Mouse (Mus musculus): Measurements from ENCODE around the gene Git2.

The Git2 gene

DNA sequence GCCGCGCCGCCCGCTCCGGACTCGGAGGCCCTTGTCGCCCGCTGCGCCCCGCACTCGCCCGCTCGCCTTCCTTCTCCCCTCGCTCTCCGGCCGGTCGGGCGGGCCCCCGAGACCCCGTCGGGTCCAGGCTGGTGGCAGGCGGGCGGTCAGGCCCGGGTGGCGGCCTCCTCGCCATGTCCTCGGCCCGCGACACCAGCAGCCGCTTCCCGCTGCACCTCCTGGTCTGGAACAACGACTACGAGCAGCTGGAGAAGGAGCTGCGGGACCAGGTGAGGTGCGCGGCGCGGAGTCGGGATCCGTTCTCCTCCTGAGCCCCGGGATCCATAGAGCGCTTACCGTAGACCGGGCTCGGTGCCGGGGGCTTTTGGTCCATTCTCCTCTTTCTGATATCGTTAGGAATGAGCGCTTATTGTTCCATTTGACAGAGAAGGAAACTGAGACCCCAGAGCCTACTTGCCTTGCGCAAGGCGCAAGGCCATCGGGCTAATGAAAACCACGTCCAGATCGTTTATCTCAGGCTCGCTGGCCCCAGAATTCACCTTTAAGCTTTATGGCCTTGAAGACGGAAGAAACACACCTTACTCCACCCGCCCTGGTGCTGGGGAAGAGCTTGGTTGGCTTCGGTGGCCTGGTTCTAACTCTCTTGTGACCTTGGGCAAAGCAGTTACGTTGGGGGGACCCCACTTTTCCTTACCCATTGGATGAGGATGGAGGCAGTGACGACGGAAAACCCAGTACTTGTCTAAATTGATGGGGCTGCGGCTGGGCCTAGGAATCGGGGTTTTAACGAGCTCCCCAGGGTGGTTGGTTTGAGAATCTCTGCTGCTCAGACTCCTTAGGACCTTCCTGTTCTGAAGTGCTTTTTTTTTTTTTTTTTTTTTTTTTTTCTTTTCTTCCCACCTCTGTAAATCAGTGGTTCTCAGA, at the start of gene Git2:
Git2 (minus strand) TSS at position 462 of the 924 bp plus-strand sequence.
- no peak for DNase-seq

DNA sequence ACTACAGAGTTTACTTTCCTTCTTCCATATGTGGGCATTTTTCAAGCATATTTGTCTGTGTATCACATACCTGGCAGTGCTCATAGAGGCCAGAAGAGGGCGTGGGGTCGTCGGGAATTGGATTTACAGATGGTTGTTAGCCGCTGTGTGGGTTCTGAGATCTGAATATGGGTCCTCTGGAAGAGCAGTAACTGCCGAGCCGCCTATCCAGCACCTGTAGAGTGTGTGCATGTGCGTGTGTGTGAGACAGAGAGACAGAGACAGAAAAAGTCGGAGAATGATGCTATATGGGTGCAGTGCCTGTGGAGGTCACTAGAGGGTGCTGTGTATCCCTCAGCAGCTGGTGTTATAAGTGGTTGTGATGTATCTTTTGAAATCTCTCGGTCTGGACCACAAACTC, 48.9 kb upstream of the Git2 start:
- peak; percentile 64 to 65 for DNase-seq

DNA sequence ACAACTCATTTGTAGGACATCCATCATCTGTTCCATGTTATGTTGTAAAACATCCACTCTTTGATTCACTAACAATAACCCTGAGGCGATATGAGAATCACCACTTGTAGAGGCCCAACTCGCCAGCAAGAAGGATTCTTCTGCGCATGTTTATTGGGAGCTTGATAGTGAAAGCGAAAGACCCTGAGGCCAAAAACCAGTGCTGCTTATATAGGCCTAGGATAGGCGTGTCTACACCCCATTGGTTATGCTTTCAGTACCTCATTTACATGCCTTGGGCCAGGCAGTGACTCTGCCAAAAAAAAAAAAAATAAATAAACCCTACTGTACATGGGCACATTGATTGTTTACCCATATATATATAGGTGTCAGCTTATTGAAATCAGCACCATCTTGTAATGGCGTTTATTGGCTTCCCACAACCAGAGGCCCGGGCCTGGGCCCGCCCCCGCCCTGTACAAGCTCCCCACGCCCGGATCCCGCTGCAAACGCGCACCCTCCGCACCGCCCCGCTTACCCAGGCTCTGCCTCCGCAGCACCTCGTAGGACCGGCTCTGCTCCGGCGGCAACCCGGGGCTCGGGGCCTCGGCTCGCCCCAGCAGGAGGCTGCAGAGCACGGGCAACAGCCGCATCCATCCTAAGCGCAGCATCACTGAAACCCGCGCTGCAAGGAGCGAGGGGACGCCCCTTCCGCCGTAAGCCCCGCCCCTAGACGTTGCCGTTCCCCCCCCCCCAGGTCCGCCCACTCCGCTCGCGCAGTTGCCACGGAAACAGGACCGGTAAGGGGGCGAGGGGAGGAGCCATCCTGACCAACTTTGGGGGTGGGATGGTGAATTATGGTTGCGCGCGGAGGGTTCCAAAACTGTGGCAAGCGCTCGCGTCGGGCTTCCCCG, 47.7 kb upstream of the Git2 start, which contains the start of gene 1500011B03Rik:
1500011B03Rik (minus strand) TSS at position 673 of the 893 bp plus-strand sequence.
- DNase-seq: peak; percentile 81 to 90

DNA sequence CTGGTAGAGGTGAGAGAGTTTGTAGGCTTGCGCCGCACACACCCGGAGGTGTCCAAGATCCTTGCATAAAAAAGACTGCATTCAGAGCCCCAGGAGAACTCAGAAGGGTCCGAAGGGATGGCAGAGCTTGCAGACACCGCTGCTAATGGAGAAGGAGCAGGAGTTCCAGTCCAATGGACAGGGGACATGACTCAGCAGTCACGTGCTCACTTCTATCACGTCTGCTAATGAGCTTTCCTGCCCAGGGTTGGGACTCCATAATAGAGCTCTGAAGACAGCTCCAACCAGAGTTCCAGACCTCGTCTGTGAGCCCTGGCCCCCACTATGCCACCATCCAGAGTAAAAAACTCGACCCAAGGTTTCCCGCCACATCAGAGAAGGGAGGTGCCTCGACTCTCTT, 42.8 kb upstream of the Git2 start:
- DNase-seq: no peak

DNA sequence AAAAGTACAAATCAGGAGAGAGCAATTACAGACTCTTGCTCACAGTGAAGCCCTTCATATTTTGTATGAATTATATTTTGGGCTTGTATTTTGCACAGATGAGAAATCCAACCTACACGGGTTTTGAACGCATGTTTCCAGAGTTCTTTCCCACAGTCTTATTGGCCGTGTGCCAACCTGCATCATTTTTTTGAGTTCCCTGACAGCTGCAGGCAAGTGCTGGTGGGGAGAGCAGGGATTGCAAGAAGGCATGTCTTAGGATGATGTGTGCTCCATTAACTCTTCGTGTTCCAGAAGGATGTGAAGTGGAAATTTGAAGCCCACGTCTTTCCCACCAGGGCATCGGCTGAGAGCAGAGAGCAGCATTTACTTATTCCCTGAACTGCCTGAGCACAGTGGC, 41.3 kb upstream of the Git2 start:
- no peak for DNase-seq

DNA sequence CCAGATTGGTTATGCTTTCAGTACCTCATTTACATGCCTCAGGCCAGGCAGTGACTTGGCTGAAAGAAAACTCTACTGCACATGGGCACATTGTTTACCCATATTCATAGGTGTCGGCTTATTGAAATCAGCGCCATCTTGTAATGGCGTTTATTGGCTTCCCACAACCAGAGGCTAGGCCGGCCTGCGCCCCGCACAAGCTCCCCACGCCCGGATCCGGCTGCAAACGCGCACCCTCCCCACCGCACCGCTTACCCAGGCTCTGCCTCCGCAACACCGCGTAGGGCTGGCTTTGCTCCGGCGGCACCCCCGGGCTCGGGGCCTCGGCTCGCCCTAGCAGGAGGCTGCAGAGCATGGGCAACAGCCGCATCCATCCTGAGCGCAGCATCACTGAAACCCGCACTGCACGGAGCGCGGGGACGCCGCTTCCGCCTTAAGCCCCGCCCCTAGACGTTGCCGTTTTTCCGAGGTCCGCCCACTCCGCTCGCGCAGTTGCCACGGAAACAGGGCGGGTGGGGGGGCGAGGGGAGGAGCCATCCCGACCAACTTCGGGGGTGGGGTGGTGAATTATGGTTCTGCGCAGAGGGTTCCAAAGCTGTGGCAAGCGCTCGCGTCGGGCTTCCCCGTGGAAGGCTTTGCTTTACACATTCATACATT, 38.3 kb upstream of the Git2 start:
- peak; percentile 91 to 96 for DNase-seq

DNA sequence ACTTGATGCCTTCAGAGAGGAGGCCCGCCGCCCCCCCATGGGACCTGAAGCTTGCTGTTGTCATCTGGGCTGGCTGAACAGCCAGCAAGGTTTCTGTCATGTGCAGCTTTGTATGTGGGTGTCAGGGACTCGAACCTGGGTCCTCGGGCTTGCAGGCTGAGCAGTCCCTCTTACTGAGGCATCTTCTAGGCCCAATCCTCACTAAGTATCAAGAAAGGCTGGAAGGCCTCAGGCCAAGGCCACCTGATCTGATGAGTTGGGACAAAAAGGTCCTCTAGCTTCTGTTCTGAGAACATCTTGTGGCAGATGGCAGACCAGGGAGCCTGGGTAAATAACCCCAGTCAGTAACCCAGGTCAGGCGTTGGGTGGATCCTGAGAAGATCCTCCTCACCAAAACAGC, 34.5 kb upstream of the Git2 start:
- DNase-seq: no peak

DNA sequence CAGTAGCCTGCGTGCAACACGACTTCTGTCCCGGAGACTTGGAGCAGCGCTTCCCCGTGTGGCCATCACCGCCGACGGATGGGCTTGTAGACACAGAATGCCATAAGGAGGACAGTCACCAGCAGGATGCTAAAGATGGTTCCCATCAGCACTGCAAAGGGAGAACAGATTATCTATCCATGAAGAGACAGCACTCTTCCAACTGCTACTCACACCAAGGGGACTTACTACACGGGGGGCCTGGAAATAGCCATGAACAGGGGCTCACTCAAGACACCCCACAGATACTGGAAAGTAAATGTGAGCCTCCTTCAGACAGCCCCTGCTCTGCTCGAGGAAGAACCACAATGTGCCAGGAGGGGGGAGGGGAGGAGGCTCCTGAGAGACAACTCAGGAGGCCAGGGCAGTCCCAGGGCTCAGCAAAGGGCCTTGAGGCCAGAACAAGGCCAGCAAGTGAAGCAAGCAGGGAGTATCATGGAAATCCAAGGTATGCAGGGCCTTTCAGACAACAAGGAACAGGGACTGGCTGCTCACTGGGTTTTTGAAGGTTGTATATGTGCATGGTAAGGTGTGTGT, 34.0 kb upstream of the Git2 start:
- peak in 1 of 2 experiments; percentile 54 for DNase-seq

DNA sequence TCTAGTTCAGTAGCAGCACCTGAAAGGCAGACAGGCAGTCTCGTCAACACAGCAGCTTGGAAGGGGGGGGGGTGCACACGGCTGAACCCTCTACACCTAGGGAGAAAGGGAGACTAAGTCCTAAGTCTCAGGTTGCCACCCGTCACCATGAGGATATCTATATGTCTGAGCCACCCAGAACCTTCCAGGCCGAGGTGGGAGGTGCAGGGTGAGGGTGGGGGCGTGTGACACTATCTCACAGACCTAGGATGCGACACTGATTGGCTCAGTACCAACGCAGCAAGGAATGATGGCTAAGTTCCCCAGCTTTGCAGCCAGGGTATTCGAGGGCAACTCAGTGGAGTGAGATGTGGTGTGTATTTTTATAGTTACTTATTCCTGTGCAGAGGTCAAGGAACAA, 33.1 kb upstream of the Git2 start:
- DNase-seq: no peak

DNA sequence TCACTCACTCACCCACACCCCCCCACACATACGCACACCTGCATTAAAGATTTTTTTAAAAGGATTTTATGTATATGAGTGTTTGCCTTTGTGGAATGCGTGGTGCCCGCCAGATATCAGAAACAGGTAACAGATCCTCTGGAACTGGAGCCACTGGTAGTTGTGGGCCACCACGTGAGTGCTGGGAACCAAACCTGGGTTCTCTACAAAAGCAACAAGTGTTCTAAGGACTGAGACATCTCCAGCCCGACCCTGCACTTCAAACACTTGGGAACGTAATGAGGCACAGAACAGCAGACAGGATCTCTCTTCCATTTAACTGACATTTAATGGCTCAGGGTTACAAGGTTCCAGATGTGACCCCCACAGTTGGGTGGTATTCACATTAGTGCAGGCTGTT, 32.6 kb upstream of the Git2 start:
- DNase-seq: no peak

DNA sequence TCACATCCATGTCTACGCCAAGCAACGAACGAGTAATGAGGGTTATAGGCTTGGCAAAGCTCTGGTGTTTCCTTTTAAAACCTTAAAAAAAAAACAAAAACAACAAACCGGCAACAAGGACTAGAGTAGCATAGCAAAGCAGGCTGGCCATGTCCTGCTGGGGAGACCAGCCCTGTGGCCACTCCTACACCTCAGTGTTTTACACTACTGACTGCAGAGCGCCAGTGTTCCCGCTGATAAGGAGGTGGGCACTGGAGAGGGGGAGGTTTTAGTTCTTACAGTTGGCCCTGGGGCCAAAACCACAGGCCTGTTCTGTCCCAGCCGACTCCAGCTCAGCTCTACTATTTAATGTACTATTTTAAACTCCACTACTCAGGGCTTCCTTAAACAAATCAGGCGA, 32.2 kb upstream of the Git2 start:
- DNase-seq: no peak

DNA sequence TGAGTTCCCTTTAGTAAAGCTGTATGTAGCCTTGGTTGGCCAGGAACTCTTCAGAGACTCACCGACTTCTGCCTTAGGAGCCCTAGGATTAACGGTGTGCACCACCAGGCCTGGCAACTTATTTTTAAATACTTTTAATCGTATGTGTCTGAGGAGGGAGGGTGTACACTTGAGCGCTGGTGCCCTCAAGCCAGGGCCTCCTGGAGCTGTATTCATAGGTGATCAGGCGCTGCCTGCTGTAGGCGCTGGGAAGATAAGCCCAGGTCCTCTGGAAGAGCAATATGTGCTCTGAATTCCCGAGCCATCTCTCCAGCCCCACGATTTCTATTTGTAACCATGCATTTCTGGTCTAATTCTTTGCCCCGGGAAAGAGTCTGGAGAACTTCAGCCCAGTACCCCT, 31.7 kb upstream of the Git2 start:
- peak in 1 of 2 experiments; percentile 4 for DNase-seq

DNA sequence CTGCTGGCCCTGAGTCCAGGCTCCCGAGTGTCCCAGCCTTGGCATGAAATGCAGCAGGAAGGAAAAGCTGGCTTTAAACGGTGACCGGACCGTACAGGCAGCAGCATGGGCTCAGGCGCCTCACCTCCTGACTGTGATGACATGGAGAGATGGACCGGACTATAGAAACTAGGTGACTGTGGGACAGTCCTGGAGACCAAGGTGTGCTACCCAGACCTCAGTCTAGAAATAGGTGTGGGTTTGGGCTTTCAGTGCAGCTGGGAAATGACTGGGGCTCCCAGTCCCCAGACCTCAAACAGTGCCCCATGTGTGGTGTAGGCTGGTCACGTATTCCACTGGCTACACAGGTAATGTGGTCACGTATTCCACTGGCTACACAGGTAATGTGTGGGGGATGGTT, 31.3 kb upstream of the Git2 start:
- DNase-seq: peak in 1 of 2 experiments; percentile 10

DNA sequence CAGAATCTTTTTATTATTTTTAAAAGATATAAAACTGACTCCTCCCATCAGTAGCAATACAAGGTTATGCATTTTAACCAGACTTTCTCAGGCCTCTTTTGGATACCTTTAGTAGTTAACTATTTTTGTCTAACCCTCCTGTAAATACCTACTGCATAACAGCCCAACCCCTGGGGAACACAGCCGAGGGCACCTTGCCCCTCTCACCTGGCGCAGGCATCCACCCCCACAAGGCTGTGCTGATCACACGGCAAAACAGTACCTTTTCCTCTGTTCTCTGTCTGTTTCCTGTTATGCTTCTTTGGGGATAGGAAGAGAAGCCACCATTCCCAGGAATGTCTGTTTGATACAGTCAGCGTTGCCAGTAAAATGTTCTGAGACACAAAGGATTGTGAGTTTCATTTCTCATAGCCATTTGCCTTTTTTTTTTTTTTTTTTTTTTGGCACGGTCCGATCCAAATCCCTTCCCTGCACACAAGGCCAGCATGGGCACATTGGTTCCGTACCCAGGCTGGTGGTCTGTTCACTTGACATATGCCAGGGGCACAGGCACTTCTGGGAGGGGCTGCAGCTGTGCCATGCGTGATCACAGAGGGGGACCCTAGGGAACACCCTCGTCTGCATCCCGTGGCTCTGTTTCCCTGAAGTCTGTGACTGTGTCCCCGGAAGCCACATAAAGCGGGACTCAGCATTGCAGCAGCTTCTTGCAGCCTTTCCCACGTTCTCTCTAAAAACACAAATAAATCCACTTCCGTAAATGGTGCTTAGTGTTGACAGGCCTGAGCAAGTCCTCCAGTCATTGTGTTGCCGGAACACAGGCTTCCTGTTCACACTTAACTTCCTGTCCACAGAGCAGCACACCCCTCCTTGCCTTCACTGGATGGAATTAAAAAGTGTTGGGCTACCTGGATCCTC, 30.4 kb upstream of the Git2 start:
- no peak for DNase-seq

DNA sequence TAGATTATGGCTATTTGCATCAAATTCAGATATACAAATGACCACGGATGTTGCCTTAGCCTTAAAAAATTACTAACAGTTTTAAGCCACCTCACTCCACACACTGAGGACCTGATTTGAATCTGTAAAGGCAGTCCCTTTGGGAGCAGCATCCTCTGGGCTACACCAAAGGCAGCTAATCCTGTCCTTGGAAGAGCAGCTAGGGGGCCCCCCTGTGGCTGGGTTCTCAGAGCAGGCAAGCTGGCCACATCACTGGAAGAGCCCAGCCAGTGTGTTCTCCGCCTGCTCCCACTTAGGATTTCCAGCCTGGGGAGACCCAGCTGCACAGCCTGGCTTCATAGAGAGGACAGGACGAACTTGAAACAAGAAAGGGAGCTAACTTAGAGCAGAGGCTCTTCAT, 29.6 kb upstream of the Git2 start:
- peak; percentile 71 to 85 for DNase-seq

DNA sequence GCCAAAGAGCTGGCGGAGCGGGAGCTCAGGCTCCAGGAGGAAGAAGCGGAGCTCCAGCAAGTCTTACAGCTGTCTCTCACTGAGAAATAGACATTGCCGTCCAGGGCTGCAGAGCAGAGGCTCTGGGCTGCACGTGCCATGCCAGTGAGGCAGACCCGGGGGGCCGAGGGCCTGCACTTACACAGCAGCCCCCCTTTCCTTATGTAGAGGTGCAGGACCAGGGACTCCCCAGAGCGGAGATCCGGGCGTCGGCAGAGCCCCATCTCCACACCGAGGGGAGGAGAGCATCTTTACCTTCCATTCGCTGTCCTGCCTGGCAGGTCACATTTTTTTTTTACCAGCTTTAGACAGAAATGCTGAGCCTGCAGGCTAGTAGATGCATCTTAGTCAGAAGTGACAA, 29.0 kb upstream of the Git2 start:
- peak in 1 of 2 experiments; percentile 29 for DNase-seq

DNA sequence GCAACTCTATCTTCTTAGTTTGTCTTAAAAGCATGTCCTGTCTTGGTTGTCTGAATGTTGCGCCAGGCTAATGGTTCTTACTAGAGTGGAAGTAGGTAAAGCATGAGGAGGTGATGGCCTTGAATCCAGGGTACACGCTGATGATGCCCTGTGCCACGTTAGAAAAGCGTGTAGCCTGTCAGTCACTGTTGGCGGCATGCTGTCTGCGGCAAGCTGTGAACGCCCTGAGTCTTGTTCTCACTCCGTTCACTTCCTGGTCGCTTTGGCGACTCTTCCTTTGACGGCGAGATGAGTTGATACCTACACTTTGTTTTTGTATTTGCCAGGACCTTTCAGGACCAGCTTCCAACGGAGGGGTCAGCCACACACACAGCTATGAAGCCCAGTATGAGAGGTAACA, 27.9 kb upstream of the Git2 start:
- DNase-seq: no peak

DNA sequence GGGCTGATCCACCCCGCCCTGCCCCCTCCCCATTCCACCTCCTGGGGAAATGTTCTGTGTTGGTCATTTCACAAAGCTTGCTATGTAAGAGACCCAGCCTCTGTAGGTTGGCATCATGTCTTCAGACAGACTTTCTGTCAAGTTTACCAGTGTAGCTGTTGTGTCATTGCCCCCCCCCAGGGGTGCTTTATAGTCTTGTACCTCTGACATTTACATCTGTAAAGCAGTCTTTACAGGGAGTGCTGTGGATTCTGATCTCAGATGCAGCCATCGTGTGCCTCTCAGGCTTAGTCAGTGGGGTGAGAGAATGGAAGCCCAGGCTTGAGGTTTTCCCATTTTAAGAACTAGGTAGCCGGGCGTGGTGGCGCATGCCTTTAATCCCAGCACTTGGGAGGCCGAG, 26.5 kb upstream of the Git2 start:
- no peak for DNase-seq

DNA sequence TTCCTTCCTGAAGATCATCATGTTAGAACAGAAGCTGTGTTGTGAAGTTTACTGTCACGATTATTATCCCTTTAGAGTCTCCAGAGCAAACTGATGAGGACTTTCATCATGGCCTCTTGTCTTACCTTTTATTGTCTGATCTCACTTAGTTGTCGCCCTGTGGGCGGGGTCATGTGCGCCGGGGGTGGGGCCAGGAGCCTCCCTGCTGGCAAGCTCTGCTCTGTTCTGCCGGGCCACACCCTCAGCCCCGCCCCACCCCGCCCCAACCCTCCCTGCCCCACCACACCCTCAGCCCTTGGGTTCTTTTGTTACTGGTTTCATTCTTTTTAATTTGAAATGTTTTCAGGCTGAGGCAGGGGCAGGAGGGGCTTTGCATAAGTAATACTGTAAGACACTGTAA, 25.7 kb upstream of the Git2 start:
- DNase-seq: no peak

DNA sequence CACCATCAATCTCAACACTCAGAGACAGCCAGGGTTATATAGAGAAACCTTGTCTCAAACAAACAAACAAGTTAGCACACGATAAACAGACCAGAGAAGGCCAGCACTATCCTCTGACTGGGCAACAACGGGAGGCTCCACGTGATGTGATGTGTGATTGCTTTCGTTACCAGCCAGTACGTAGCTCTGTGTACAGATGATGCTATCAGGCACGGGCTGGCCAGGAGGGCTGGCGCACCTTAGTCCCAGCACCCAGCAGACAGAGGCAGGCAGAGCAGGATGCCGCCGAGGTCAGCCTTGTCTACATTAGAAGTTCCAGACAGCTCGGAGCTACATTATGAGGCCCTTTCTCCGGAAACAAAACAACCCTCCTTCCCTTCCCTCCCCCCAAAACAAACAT, 24.5 kb upstream of the Git2 start:
- no peak for DNase-seq

DNA sequence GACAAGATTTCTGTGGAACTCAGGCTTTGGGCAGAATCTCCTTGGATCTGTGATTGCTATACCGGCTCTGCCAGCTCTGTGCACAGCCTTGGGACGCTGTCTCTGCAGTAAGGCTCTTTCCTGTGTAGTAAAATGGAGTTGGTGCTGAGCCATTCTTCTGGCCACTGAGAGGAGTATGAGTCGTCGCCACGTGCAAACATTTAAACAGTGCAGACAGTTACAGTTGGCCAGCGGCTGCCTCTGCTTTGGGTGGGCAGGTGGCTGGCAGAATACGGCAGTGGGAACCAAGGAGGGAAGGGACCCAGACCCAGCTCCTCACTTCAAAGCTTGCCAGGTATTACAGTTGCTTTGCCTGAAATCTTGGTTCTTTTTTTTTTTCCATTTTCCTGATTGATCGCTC, 21.9 kb upstream of the Git2 start:
- no peak for DNase-seq
